Mouse (Mus musculus) lung, embryonic 16.5 days (tissue): Measurements from ENCODE around the gene Wdr19. TPM values are rescaled to one million over a fixed set of nuclear protein-coding genes. Genes with fewer than 3 reads are reported as not detected.
A peak's percentile ranks its signal among the peaks of the same experiment; 100 is the strongest.

Experiments used
- ATAC-seq: fragments of 200-750 bp; cut with Nextera tagmentation; 2 replicates; pipeline ENCODE4 v1.8.0; 2017; ENCODE audit warnings: low read depth, mild to moderate bottlenecking, moderate library complexity
- H3K27ac ChIP-seq: fragments of 300-500 bp; sonication (generic); 2 replicates; pipeline ENCODE4 v1.5.1; 2014; ENCODE audit warnings: mild to moderate bottlenecking, control low read depth, low read length
- H3K27me3 ChIP-seq: fragments of 300-500 bp; sonication (generic); 2 replicates; pipeline ENCODE4 v1.6.1; 2014; ENCODE audit warnings: low read depth, low read length, mixed read lengths; ENCODE audit not compliant: control insufficient read depth, insufficient read depth
- H3K36me3 ChIP-seq: fragments of 300-500 bp; sonication (generic); 2 replicates; pipeline ENCODE4 v1.6.1; 2014; ENCODE audit warnings: low read length; ENCODE audit not compliant: control insufficient read depth, insufficient read depth
- H3K4me1 ChIP-seq: fragments of 300-500 bp; sonication (generic); replicated peaks from 2 replicates; pipeline ENCODE4 v1.6.1; 2014; ENCODE audit warnings: low read length, mixed read lengths; ENCODE audit not compliant: control insufficient read depth, insufficient read depth
- H3K4me2 ChIP-seq: fragments of 300-500 bp; sonication (generic); 2 replicates; pipeline ENCODE4 v1.6.1; 2014; ENCODE audit warnings: low read depth, low read length, control low read depth
- H3K4me3 ChIP-seq: fragments of 300-500 bp; sonication (generic); 2 replicates; pipeline ENCODE4 v1.5.1; 2014; ENCODE audit warnings: mild to moderate bottlenecking, low read length, control low read depth
- H3K9ac ChIP-seq: fragments of 300-500 bp; sonication (generic); 2 replicates; pipeline ENCODE4 v1.6.1; 2014; ENCODE audit warnings: low read length, control low read depth
- H3K9me3 ChIP-seq: fragments of 300-500 bp; sonication (generic); 2 replicates; pipeline ENCODE4 v1.6.1; 2016; ENCODE audit warnings: low read length; ENCODE audit not compliant: control insufficient read depth
- WGBS: fragments of 180-500 bp; shearing (Covaris S2); extraction: QIAGEN DNeasy Blood & Tissue Kit; methylation state at CpG from one replicate; pipeline ENCODE4 v1.1.7; 2014; 5-methylcytosine and 5-hydroxymethylcytosine counted together
- polyA plus RNA-seq: library from polyadenylated mRNA; unstranded; fragments of >200 nt; fragmentation: Nextera tagmentation; extraction: Ambion mirVana; gene quantifications from 2 replicates; pipeline ENCODE4 v1.2.1, GENCODE M21; 2015

Gene Wdr19
- polyA plus RNA-seq, 1 experiment from 2014 or later, result 11.3 TPM

GRCm38 (mm10) chr5:65158696-65159305, 40.7 kb upstream of the Wdr19 start:
- no peak overlapping the region for H3K4me3 ChIP-seq
- H3K4me2 ChIP-seq, result no peak overlapping the region
- ATAC-seq, result no peak
- H3K9me3 ChIP-seq, result peaks cover 2% of the 10 kb centered on the region; the same call in 1 of the 2 replicates
- H3K27me3 ChIP-seq, result no peaks in the 10 kb centered on the region
- H3K4me1 ChIP-seq, result 0 out of 2 replicates have a peak, but pooled peaks cover 4% of the 10 kb centered on the region
- no peak overlapping the region for H3K9ac ChIP-seq
- H3K36me3 ChIP-seq, result peaks cover 12% of the 10 kb centered on the region; the same call in 1 of the 2 replicates
- no peak overlapping the region; the same call in 1 of the 2 replicates for H3K27ac ChIP-seq
- 88% methylated on average over 20 of the region's 20 CpGs for WGBS

DNA sequence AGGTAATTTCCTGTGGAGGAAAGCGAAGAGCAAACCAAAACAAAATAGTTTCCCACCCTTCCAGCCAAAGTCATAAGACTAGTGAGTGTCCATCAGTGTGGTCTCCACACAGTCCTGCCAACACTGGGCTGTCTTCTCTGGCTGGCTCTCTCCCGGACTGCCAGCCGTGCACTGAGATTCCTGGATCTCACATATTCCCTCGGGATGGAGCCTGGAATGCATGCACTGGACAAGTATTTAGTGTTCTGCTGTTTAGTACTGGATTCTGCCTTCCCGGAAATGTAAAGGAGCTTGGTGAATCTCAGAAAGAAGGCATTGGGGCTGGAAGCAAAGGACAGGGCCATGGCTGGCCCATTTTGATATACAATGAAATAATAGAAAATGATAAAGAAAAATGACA, 36.5 kb upstream of the Wdr19 start:
- no peak overlapping the region for H3K4me2 ChIP-seq
- no peak for ATAC-seq
- no peak overlapping the region for H3K27ac ChIP-seq
- peaks cover 16% of the 10 kb centered on the region for H3K36me3 ChIP-seq
- H3K4me1 ChIP-seq, result no peaks in the 10 kb centered on the region
- H3K9ac ChIP-seq, result no peak overlapping the region
- no peaks in the 10 kb centered on the region for H3K9me3 ChIP-seq
- no peak overlapping the region for H3K4me3 ChIP-seq
- 74% methylated on average over 5 of the region's 5 CpGs for WGBS
- H3K27me3 ChIP-seq, result no peaks in the 10 kb centered on the region

DNA sequence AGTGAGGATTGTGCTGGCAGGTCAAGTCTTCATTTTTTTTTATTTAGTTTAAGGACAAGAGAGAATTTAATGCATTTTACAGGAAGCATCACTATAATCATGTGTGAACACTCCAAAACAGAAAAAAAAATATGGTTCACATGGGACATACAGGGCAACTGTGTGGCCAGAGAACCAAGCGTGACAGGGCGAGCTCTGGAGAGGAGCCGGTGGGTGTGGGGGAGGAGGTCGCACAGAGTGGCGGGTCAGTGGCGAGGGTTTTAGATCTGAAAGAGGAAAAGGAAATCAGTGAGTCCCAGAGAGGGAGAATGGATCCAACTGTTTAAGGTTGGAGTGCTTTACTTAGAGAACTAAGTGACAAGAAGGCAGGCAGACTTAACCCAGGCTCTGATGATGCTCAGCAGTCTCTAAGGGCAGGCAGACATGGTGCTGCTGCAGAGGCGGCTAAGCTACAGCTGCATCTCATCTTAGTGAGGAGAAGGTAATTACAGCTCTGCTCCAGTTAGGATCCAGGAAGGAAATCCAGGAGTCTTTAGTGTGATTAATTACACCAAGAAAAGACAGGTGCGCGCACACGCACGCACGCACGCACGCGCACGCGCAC, 35.9 kb upstream of the Wdr19 start:
- Histone ChIP-seq H3K4me1 (0 out of 2 replicates have a peak, but pooled peaks cover 2% of the 10 kb centered on the region), H3K27me3 (no peaks in the 10 kb centered on the region), H3K4me2 (no peak overlapping the region), H3K27ac (no peak overlapping the region), H3K36me3 (peaks cover 16% of the 10 kb centered on the region), H3K9me3 (no peaks in the 10 kb centered on the region), H3K4me3 (no peak overlapping the region), H3K9ac (no peak overlapping the region)
- 85% methylated on average over 16 of the region's 17 CpGs for WGBS
- no peak for ATAC-seq

- Histone ChIP-seq H3K4me3 (no peak overlapping the region), H3K27ac (no peak overlapping the region), H3K36me3 (peaks cover 3% of the 10 kb centered on the region; the same call in 1 of the 2 replicates), H3K4me1 (peaks cover 7% of the 10 kb centered on the region), H3K4me2 (no peak overlapping the region), H3K9ac (no peak overlapping the region), H3K27me3 (no peaks in the 10 kb centered on the region), H3K9me3 (no peaks in the 10 kb centered on the region)
- WGBS, result 69% methylated on average over 9 of the region's 9 CpGs
- no peak for ATAC-seq
Measured at GRCm38 (mm10) chr5:65170206-65170605, 29.3 kb upstream of the Wdr19 start.

DNA sequence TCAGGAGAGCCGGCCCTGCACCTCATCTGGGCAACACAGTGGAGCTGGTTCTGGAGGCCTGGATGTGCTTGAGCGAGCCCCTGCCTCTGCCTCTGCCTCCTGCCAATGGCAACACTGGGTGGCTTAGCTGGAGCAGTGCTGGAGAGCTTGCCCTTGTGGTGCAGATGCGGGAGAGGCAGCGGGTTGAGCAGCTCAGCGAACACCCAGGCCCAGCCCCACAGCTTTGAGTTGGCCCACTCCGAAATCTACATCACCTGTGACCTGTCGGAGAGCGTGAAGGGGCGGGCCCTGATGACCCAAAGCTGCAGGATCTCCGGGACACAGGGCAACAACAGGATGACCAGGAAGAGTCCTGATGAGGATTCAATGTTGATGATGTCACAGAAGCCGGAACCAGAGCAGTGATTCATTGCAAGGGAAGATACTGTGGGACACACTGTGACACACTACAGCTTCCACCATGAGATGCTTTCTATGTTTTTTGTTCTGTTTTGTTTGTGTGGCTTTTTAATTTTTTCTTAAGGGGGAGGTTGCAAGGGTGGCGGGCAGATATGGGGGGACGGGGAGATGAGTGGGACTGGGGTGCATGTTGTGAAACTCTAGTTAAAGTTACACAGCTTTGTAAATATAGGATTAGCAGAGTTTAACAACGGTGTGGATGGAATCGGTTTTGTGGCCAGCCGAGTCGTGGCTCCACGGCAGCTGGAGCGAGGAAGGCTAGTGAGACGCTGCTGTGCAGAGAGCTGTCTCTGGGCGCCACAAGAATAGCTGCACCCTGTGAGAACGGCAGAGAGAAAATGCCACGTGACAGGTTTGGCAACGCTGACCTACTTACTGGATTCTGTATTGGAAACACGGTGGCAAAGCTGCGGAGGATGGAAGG, 24.2 kb upstream of the Wdr19 start:
- Histone ChIP-seq H3K9me3 (no peaks in the 10 kb centered on the region), H3K27me3 (no peaks in the 10 kb centered on the region), H3K4me2 (peak overlapping the region; percentile 29), H3K36me3 (no peaks in the 10 kb centered on the region), H3K27ac (no peak overlapping the region), H3K4me3 (no peak overlapping the region), H3K4me1 (peaks cover 19% of the 10 kb centered on the region), H3K9ac (no peak overlapping the region)
- WGBS, result 50% methylated on average over 26 of the region's 26 CpGs
- no peak for ATAC-seq

GRCm38 (mm10) chr5:65175918-65176484, 23.5 kb upstream of the Wdr19 start:
- Histone ChIP-seq H3K4me3 (no peak overlapping the region), H3K9ac (no peak overlapping the region), H3K9me3 (no peaks in the 10 kb centered on the region), H3K4me1 (peaks cover 19% of the 10 kb centered on the region), H3K36me3 (no peaks in the 10 kb centered on the region), H3K27me3 (no peaks in the 10 kb centered on the region), H3K4me2 (peak overlapping the region; percentile 29), H3K27ac (0 out of 2 replicates have a peak overlapping the region, but pooled peaks have one; percentile 52)
- WGBS, result 61% methylated on average over 13 of the region's 13 CpGs
- ATAC-seq, result no peak

DNA sequence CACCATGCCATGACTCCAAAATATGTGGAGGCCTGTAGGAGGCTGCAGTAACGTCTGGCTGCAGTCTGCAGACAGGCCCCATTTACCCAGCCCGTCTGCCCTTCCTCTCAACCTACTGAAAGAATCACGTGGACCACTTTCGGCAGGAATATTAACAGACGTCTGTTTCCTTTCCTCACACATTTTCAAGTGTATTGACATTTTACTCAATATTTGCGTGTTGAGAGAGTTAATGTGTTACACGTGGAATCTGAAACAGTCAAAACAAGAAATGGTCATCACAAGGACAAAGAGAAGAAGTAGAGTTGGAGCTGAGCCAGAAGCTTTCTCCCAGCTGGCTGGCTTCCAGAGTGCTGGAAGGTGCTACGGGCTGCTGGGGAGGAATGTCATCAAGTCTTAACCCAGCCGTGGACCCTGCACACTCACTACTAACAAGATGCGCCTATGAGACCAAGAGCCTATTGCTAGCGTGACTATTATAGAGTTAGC, 22.4 kb upstream of the Wdr19 start:
- 7% methylated on average over 11 of the region's 11 CpGs for WGBS
- Histone ChIP-seq H3K9ac (no peak overlapping the region), H3K4me3 (no peak overlapping the region), H3K4me1 (peaks cover 19% of the 10 kb centered on the region), H3K9me3 (no peaks in the 10 kb centered on the region), H3K27ac (peak overlapping the region; percentile 39; the same call in 1 of the 2 replicates), H3K36me3 (no peaks in the 10 kb centered on the region), H3K4me2 (peak overlapping the region; percentile 4; the same call in 1 of the 2 replicates), H3K27me3 (no peaks in the 10 kb centered on the region)
- peak; percentile 88 for ATAC-seq

DNA sequence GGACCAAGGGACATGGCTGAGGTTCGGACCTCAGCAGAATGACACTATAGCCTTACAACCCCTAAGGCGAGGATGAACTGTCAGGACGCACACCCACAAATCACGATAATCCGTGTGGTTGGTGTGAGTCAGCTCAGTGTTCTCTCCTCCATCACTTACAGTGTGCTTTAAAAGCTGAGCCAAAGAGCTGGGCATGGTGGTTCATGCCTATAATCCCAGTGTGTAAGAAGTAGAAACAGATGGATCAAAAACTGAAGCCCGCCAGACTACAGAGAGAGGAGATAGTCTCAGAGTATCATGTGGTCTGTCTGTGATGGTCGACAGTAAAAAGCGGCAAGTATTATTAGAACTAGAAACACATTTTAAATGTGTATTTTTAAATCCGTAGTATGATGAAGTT, 21.0 kb upstream of the Wdr19 start:
- no peak for ATAC-seq
- H3K27ac ChIP-seq, result no peak overlapping the region
- WGBS, result 91% methylated on average over 9 of the region's 9 CpGs
- H3K9ac ChIP-seq, result no peak overlapping the region
- H3K4me1 ChIP-seq, result peaks cover 19% of the 10 kb centered on the region
- no peaks in the 10 kb centered on the region for H3K9me3 ChIP-seq
- no peaks in the 10 kb centered on the region for H3K27me3 ChIP-seq
- no peak overlapping the region for H3K4me2 ChIP-seq
- H3K36me3 ChIP-seq, result no peaks in the 10 kb centered on the region
- H3K4me3 ChIP-seq, result no peak overlapping the region
